Mouse (Mus musculus): Measurements from ENCODE around the gene Csnk1g2. TPM values are rescaled to one million over a fixed set of nuclear protein-coding genes. Genes with fewer than 3 reads are reported as not detected.
A peak's percentile ranks its signal among the peaks of the same experiment; 100 is the strongest.

Csnk1g2 gene
- polyA plus RNA-seq, 1 experiment from 2014 or later = 9.8 TPM

DNA sequence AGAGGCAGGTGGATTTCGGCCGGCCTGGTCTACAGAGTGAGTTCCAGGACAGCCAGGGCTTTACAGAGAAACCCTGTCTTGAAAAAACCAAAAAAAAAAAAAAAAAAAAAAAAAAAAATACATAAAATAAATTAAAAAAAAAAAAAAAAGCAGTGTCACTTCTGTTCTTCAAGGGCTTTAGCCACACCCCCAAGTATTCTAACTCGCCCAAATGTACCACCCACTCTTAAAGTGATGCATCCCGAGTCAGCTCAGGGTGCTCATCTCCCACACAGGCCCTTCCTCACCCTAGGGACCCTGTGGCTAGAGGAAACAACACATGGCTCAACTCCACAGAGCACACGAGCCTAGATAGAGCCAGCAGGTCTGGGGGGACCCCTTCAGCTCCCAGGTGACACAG is 39.6 kb upstream of the Csnk1g2 start:
- peaks cover 44% of the 10 kb centered on the region for H3K4me1 ChIP-seq (ENCODE audit: control insufficient read depth, low read depth, low read length)

DNA sequence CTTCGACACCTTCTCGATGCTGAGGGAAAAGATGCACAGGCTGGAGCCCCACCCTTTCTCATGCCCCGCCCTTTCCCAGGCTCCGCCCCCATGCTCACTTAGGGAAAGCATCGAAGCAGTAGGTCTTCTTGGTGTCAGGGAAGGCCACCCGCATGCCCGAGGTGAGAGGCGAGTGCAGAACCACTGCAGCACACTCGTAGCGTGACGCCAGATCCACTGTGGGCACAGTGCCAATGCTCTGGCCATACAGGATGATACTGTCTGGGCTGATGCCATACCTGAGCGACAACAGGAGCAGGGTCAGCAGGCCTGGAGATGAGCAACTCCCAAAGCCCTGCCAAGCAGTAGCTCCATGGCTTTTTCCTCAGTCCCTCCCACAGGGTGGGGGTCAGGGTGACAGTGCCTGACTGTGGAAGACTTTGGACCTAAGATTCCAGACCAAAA is 38.6 kb upstream of the Csnk1g2 start:
- Histone ChIP-seq H3K4me1 (ENCODE audit: control insufficient read depth, low read depth, low read length) (peaks cover 44% of the 10 kb centered on the region), H3K27me3 (ENCODE audit: control insufficient read depth, insufficient read depth, low read depth, low read length) (no peaks in the 10 kb centered on the region), H3K36me3 (ENCODE audit: control insufficient read depth, insufficient read depth) (peaks cover 10% of the 10 kb centered on the region), H3K9me3 (replicated peaks; ENCODE audit: control insufficient read depth, low read length) (no peaks in the 10 kb centered on the region), H3K4me2 (ENCODE audit: low read depth, low read length) (no peak overlapping the region), H3K4me3 (ENCODE audit: low read depth, low read length) (no peak overlapping the region), H3K9ac (ENCODE audit: low read depth, low read length) (no peak overlapping the region), H3K27ac (ENCODE audit: low read length) (peak overlapping the region; percentile 50)
- 57% methylated on average over 12 of the region's 12 CpGs for WGBS (ENCODE audit: insufficient replicate concordance)
- no peak for ATAC-seq (ENCODE audit: low read depth)

More for the DNA sequence above, 39.6 kb upstream of the Csnk1g2 start:
- Histone ChIP-seq H3K9me3 (replicated peaks; ENCODE audit: control insufficient read depth, low read length) (no peaks in the 10 kb centered on the region), H3K9ac (ENCODE audit: low read depth, low read length) (no peak overlapping the region), H3K4me2 (ENCODE audit: low read depth, low read length) (no peak overlapping the region), H3K4me3 (ENCODE audit: low read depth, low read length) (no peak overlapping the region), H3K27ac (ENCODE audit: low read length) (no peak overlapping the region), H3K27me3 (ENCODE audit: control insufficient read depth, insufficient read depth, low read depth, low read length) (no peaks in the 10 kb centered on the region), H3K36me3 (ENCODE audit: control insufficient read depth, insufficient read depth) (peaks cover 10% of the 10 kb centered on the region)
- WGBS (ENCODE audit: insufficient replicate concordance) = 77% methylated on average over 5 of the region's 5 CpGs
- ATAC-seq (ENCODE audit: low read depth) = no peak

DNA sequence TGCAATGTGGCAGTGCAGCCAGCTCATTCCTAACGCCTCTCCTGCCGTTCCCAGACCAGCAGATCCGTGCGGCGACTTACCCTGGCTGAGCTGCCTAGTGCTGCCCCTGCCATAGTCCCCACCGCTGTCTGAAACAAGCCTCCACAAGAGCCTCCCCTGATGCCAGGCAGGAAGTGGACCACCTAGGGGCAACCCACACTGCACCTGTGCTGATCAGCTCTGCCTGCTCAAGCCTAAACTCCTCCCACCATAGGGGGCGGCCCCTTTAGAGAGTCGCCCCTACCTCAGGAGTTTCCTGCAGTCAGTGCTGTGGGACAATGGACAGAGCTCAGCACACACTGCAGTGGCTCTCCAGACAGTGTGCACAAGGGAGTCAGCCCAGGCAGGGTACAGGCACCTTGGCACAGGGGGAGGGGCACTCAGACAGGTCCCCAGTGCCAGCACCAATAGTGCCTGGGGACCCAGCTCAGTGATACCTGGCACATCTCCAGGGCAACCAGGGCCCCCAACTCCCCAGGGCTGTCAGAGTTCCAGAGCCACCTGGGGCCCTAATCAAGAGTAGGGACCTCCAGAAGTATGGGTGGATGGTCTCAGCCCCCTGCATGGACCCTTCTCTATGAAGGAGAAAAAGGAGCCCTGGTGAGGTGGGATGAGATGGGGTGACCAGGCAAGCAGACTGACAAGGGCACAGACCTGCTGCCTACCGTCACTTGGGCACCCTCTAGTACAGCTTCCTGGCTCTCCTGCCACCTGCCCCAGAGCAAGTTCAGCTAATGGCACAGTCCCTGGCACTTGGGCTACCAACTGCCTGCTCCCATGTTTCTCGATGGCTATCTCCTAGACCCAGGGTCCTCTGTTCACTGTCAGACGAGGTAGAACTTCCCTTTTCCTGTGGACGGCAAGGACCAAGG is 37.7 kb upstream of the Csnk1g2 start:
- Histone ChIP-seq H3K27ac (ENCODE audit: low read length) (peak overlapping the region; percentile 50), H3K4me3 (ENCODE audit: low read depth, low read length) (no peak overlapping the region)

DNA sequence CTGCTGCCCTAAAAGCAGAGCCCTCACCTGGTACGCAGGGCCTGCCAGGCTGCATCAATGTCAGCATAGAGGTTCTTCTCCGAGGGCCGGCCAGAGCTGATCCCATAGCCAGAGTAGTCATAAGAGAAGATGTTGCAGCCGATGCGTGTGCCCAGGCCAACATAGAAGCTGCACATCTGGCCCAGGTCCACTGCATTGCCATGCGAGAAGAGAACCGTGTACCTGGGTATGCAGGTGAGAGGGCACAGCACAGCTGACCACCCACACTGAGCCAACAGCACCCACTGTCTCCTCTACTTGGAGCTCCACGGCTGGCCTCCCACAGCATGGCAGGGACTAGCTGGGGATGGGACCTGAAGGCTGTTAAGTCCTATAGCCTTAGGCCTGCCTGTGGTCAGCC is 37.1 kb upstream of the Csnk1g2 start:
- Histone ChIP-seq H3K4me2 (ENCODE audit: low read depth, low read length) (no peak overlapping the region), H3K4me1 (ENCODE audit: control insufficient read depth, low read depth, low read length) (peaks cover 45% of the 10 kb centered on the region), H3K4me3 (ENCODE audit: low read depth, low read length) (no peak overlapping the region), H3K36me3 (ENCODE audit: control insufficient read depth, insufficient read depth) (peaks cover 10% of the 10 kb centered on the region), H3K27ac (ENCODE audit: low read length) (peak overlapping the region; percentile 31; the same call in 1 of the 2 replicates), H3K9ac (ENCODE audit: low read depth, low read length) (no peak overlapping the region), H3K27me3 (ENCODE audit: control insufficient read depth, insufficient read depth, low read depth, low read length) (no peaks in the 10 kb centered on the region), H3K9me3 (replicated peaks; ENCODE audit: control insufficient read depth, low read length) (no peaks in the 10 kb centered on the region)
- WGBS (ENCODE audit: insufficient replicate concordance) = 84% methylated on average over 8 of the region's 8 CpGs
- no peak for ATAC-seq (ENCODE audit: low read depth)

More for the DNA sequence above, 37.7 kb upstream of the Csnk1g2 start:
- no peak overlapping the region for H3K4me2 ChIP-seq (ENCODE audit: low read depth, low read length)
- peaks cover 10% of the 10 kb centered on the region for H3K36me3 ChIP-seq (ENCODE audit: control insufficient read depth, insufficient read depth)
- H3K9ac ChIP-seq (ENCODE audit: low read depth, low read length) = no peak overlapping the region
- no peaks in the 10 kb centered on the region for H3K27me3 ChIP-seq (ENCODE audit: control insufficient read depth, insufficient read depth, low read depth, low read length)
- WGBS (ENCODE audit: insufficient replicate concordance) = 64% methylated on average over 12 of the region's 12 CpGs
- peaks cover 43% of the 10 kb centered on the region for H3K4me1 ChIP-seq (ENCODE audit: control insufficient read depth, low read depth, low read length)
- peak; percentile 9; the same call in 1 of the 2 replicates for ATAC-seq (ENCODE audit: low read depth)
- H3K9me3 ChIP-seq (replicated peaks; ENCODE audit: control insufficient read depth, low read length) = no peaks in the 10 kb centered on the region

DNA sequence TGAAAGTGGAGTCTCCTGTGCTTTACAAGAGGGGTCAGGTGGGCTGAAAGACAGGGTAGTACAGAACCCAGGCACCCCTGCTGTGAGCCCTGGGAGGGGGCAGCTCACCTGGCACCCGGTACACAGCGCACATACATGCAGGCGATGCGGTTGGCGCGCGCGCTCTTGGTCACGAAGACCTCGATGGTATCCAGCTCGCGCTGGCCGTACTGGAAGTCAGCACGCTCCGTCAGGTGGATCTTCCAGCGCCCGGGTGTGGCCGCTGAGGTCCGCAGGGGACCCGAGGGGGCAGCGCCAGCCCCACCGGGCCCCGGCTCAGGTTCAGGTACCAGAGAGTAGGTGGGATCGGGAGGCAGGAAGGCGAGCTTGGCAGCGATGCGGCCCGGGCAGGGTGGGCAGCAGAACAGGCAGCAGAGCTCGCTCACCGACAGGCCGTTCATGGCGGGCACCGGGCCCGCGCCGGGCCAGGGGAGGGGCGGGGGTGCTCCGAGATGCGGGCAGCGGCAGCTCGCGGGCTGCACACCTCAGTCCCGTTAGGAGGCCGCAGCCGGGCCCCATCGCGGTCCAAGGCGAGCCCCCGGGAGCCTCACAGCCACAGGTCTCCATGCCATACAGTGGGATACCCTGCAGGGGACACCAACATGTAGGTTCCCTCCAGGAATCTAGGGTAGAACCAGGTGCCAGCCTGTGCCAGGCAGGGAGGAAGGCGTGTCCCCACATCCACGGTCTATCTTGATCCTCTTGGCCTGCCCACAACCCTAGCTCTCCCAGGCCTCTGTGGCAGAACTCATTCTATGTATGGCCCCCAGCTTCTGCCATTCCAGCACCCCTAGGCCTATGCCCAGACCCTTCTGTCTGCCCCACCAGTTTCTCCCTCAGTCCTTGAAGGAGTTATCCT is 36.0 kb upstream of the Csnk1g2 start:
- peaks cover 50% of the 10 kb centered on the region for H3K4me1 ChIP-seq (ENCODE audit: control insufficient read depth, low read depth, low read length)
- no peaks in the 10 kb centered on the region for H3K9me3 ChIP-seq (replicated peaks; ENCODE audit: control insufficient read depth, low read length)
- no peaks in the 10 kb centered on the region for H3K27me3 ChIP-seq (ENCODE audit: control insufficient read depth, insufficient read depth, low read depth, low read length)
- H3K36me3 ChIP-seq (ENCODE audit: control insufficient read depth, insufficient read depth) = peaks cover 10% of the 10 kb centered on the region
- ATAC-seq (ENCODE audit: low read depth) = no peak
- WGBS (ENCODE audit: insufficient replicate concordance) = 88% methylated on average over 47 of the region's 51 CpGs
- no peak overlapping the region for H3K27ac ChIP-seq (ENCODE audit: low read length)
- H3K9ac ChIP-seq (ENCODE audit: low read depth, low read length) = no peak overlapping the region
- no peak overlapping the region for H3K4me3 ChIP-seq (ENCODE audit: low read depth, low read length)
- no peak overlapping the region for H3K4me2 ChIP-seq (ENCODE audit: low read depth, low read length)

DNA sequence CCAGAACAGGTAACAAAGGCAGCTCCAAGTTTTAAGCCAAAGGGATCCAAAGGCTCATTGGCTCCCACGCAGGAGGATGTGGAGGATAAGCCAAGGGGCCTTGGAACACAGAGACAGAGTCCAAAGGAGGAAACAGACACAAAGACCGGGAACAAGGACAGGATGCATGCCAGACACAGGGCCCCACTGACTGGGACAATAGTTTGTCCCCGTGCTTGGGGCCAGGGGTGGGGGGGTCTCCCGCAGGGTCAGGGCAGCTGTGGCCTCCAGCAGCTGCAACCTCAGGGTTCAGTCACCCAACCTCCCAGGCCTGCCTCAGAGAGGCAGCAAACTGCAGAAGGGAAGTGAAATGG is 35.4 kb upstream of the Csnk1g2 start:
- Histone ChIP-seq H3K4me2 (ENCODE audit: low read depth, low read length) (no peak overlapping the region), H3K9me3 (replicated peaks; ENCODE audit: control insufficient read depth, low read length) (no peaks in the 10 kb centered on the region), H3K36me3 (ENCODE audit: control insufficient read depth, insufficient read depth) (peaks cover 10% of the 10 kb centered on the region), H3K9ac (ENCODE audit: low read depth, low read length) (no peak overlapping the region), H3K4me3 (ENCODE audit: low read depth, low read length) (no peak overlapping the region), H3K27ac (ENCODE audit: low read length) (no peak overlapping the region), H3K4me1 (ENCODE audit: control insufficient read depth, low read depth, low read length) (peaks cover 50% of the 10 kb centered on the region), H3K27me3 (ENCODE audit: control insufficient read depth, insufficient read depth, low read depth, low read length) (no peaks in the 10 kb centered on the region)
- 36% methylated on average over 4 of the region's 4 CpGs for WGBS (ENCODE audit: insufficient replicate concordance)
- no peak for ATAC-seq (ENCODE audit: low read depth)

DNA sequence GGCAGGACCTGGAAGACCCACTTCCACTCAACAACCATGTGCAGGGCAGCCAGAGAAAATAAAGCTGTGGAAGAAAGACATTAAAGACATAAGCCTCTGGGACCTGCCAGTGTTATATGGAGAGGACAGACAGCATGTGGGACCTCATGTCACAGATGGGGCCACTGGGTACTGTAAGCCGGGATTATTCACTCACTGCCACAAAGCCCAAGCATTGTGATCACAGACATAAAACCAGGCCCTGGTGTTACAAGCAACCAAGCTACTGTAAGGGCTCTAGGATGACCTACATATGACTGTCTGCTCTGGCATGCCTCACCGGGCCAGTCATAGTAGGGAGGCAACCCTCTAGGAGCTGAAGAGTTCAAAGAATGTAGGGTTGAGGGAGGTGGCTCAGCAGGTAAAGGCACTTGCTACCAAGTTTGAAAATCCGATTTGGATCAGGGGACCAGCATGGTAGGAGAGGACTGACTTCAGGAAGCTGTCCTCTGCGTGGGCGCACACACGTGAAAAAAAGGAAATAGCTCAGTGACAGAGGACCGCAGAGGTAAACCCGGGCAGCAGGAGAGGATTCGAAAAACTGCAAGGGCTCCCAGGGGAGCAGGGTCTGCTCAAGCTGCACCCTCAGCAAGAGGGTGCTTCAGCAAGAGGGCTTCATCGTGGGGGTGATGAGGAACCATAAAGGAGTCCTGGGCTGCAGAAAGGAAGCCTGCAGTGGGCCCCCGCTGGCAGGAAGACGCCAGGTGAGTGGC is 33.3 kb upstream of the Csnk1g2 start:
- Histone ChIP-seq H3K36me3 (ENCODE audit: control insufficient read depth, insufficient read depth) (peaks cover 5% of the 10 kb centered on the region), H3K4me2 (ENCODE audit: low read depth, low read length) (peak overlapping the region; percentile 92), H3K27ac (ENCODE audit: low read length) (peak overlapping the region; percentile 73), H3K27me3 (ENCODE audit: control insufficient read depth, insufficient read depth, low read depth, low read length) (no peaks in the 10 kb centered on the region), H3K4me3 (ENCODE audit: low read depth, low read length) (peak overlapping the region; percentile 97), H3K9ac (ENCODE audit: low read depth, low read length) (peak overlapping the region; percentile 97), H3K9me3 (replicated peaks; ENCODE audit: control insufficient read depth, low read length) (no peaks in the 10 kb centered on the region), H3K4me1 (ENCODE audit: control insufficient read depth, low read depth, low read length) (peaks cover 44% of the 10 kb centered on the region)
- 5% methylated on average over 12 of the region's 12 CpGs for WGBS (ENCODE audit: insufficient replicate concordance)
- no peak for ATAC-seq (ENCODE audit: low read depth)

All from liver, embryonic 16.5 days (tissue).